Mouse (Mus musculus): ENCODE results near the gene Sin3b.

DNA sequence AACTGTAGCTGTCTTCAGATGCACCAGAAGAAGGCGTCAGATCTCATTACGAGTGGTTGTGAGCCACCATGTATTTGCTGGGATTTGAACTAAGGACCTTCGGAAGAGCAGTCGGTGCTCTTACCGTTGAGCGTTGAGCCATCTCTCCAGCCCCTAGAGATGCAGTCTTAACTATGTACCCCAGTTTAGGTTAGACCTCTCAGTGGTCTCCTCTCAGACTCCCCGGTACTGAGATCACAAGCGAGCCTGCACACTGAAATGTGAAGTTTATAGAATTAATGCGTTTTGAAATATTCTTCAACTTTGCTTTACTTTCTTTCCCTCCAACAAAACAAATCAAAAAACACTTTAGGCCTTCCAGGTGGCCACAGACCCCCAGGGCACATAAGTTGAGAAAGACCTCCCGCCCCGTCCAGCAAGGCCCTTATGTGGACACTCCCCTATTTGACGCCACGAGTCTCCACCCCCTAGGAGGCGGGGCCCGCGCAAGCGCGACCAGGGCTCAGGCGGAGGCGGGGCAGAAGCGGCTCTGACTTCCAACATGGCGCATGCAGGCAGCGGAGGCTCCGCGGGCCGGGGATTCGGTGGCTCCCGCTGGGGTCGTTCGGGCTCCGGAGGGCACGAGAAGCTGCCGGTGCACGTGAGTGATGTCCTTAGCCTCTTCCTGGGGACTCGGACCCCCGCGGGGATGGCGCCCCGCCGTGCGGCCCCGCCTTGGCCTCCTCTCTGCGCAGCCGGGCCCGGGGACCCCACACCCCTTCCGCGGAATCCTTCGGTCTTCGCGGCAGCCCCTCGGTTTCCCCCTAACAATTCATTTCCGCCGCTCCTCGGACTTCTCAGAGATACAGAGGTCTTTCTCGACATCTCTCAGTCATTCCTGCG, at the start of gene Sin3b:
- TF ChIP-seq TAL1 (IDR thresholded peaks at IDR 0.05; ENCODE audit: low read length) (no peak), GATA1 (IDR thresholded peaks at IDR 0.05; ENCODE audit: low read length) (no peak)

Data from erythroblast, embryonic 14.5 days (primary cell).